Mouse (Mus musculus) cerebellum, adult 2 months (tissue): ENCODE results near the gene Klb.

Experiments used
- CTCF ChIP-seq: fragments of 200-500 bp; IDR thresholded peaks from 2 replicates; pipeline ENCODE4 v1.5.1; 2011; ENCODE audit warnings: low read depth, mild to moderate bottlenecking, control low read depth, low read length, moderate library complexity, borderline replicate concordance; ENCODE audit not compliant: insufficient read depth
- POLR2A ChIP-seq: fragments of 200-500 bp; IDR thresholded peaks from 2 replicates; pipeline ENCODE4 v1.6.1; 2011; ENCODE audit warnings: low read length, control low read depth, borderline replicate concordance; ENCODE audit not compliant: insufficient read depth

GRCm38 (mm10) chr5:65407989-65408388, 59.9 kb downstream of the Klb start:
- TF ChIP-seq POLR2A, result no peak
- TF ChIP-seq CTCF, result no peak
